Mouse (Mus musculus) cerebellum, postnatal 10 days (tissue): Measurements from ENCODE around the gene Gpr62.
A peak's percentile ranks its signal among the peaks of the same experiment; 100 is the strongest.

Experiments used
- DNase-seq, 2 experiments: peaks; one replicate each; pipeline ENCODE4 v3.0.0; 2021; ENCODE audit warnings: mixed read lengths in 2 of 2

Gene Gpr62

DNA sequence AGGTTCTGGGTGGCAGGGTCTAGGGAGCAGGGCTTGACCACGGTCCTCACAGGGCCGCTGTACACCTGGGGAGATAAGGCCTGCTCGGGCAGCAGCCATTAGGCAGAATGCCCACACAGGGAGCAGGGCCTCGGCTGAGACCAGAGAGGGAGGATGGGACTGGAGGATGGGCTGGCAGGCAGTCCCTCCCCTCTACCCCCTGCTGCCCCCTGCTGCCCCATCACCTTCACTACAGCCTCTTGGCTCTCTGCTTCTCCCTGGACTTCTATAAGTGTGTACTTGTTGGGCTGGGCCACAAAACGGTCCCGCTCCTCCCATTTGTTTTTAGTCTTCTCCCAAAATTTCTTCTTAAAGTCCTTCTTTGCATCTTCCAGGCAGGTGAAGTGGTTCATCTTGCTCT, 8.7 kb upstream of the Gpr62 start:
- peak; percentile 90 for DNase-seq

- peak; percentile 53 to 55 for DNase-seq
These were observed 8.0 kb upstream of the Gpr62 start for GRCm38 (mm10) chr9:106473753-106474105.

- peak; percentile 34 to 42 for DNase-seq
These were observed 7.5 kb upstream of the Gpr62 start for GRCm38 (mm10) chr9:106473081-106473752.

DNA sequence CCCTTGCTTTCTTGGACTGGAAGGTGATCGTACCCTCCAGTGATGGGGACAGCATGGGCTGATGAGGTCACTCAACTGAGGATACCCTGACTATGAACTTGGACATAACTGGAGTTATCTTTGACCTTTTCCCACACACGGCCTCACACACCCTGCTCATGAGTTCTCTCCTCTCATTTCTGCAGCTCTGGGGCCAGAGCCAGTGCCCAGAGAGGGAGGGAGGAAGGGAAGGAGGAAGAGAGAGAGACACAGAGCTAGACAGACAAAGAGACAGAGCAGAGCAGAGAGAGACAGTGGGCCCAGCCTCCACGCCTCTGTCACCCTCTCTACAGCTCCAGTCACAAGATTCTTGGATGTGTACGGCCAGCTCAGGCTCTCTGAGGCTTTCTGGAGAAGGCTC, 6.6 kb upstream of the Gpr62 start:
- no peak for DNase-seq

GRCm38 (mm10) chr9:106471892-106472291, 6.2 kb upstream of the Gpr62 start:
- DNase-seq, result peak; percentile 54 to 60

DNA sequence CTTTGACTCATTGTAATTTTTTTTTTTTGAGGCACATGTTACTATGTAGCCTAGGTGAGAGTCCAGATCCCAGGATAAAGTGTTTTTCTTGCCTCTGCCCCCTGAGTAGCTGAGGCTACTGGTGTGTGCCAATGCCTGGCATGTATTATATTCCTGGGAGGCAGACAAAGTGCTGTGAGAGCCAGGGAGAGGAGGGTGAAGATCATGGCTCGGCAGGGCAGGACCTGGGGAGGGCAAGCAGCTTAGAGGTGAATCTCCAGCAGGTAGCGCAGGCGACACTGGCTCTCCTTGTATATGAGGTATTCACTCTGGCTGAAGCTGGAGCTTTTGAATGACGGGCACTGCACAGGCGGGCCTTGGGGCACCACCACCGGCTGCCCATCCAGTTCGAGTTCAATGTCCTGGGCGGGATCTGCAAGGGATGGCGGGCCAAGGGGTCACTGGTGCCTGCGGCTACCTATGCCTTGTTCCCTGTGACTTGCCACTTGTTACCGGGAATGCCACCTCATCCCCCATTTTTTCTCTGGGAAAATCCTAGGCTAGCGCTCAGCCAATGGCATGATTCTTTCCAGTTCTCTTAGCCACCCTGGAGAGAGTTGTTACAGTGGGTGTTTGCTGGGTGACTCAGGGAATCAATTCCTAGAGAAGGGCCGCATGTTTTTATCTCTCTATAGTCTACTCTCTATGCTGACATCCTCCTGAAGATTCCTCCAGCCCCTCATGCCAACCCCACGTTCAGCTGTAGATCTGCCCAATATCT, 5.4 kb upstream of the Gpr62 start:
- DNase-seq, result peak in 1 of 2 experiments; percentile 11

- DNase-seq, result no peak
These were observed 4.0 kb upstream of the Gpr62 start for GRCm38 (mm10) chr9:106469776-106470175.

GRCm38 (mm10) chr9:106469317-106469716, 3.6 kb upstream of the Gpr62 start:
- DNase-seq, result no peak

- no peak for DNase-seq
These were observed 2.0 kb upstream of the Gpr62 start for GRCm38 (mm10) chr9:106467746-106468145.

GRCm38 (mm10) chr9:106466721-106467120, 983 bp upstream of the Gpr62 start:
- DNase-seq, result no peak

GRCm38 (mm10) chr9:106464751-106465541, 792 bp downstream of the Gpr62 start:
- peak; percentile 93 to 95 for DNase-seq

DNA sequence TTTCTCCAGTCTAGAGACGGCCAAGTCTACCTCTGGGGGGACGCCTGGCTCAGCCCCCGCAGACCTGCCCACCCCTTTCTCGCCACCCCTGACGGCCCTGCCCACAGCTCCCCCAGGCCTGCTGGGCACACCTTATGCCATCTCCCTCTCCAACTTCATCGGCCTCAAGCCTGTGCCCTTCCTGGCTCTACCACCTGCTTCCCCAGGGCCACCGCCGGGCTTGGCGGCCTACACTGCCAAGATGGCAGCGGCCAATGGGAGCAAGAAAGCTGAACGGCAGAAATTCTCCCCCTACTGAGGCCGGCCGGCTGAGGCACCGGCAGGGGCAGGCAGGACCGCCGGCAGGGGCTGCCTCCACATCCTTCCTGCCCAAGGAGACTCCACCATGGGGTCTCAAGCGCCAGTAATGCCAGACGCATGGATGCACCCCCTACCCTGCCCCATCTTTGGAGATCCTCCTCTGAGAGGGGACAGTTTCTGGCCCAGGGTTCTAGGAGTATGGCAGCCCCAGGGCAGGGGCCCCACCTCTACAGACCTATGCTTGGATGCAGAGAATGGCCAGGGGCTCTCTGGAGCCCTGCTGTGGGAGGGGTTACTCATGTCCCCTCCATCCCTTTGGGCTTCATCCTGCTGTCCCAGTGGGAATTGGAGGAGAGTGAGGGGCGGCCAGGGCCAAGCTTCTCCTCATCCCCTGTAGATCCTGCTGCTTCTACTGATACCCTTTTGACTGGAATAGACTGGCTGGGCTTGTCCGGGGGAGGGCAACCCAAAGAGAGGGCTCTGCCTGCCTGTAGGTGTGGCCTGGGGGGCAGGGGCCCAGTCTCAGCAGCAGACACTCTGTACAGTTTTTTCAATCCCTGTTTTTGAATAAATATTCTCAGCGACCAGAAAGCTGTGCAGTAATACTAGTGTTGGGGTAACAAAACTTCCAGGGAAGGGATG, 2.3 kb downstream of the Gpr62 start:
- DNase-seq, result peak; percentile 88 to 94

- DNase-seq, result peak in 1 of 2 experiments; percentile 39
These were observed 3.3 kb downstream of the Gpr62 start for GRCm38 (mm10) chr9:106462430-106462800.

DNA sequence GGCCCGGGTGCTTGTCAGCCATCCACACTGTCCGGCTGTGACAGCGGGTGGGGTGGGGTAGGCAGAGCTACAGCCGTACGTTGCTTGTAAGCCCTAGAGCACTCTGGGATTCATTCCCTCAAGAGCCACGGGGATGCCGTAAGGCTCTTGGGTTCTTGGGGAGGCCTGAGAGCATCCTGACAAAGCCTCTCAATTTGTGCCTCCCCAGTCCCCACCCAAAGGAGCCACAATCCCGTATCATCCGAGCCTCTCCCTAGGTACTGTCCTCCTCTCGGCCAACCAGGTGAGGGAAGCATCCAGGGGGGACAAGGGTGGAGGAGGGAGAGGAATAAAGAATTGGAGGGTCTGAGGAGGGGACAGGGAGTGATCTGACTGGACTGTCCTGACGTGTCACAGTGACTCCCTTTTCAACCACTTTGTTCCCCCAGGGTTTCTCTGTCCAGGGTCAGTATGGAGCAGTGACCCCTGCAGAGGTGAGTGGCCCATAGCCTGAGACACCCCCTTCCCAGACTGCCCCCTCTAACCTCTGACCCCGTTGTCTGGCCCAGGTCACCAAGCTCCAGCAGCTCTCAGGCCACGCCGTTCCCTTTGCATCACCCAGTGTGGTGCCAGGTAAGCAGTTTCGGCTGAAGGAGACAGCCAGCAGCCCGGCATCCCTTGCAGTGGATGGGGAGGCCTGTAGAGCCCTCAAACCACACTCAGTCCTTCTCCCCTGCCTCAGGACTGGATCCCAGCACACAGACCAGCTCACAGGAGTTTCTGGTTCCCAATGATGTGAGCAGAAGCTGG, 3.9 kb downstream of the Gpr62 start:
- DNase-seq, result peak in 1 of 2 experiments; percentile 37

- DNase-seq, result peak in 1 of 2 experiments; percentile 35
These were observed 4.7 kb downstream of the Gpr62 start for GRCm38 (mm10) chr9:106461026-106461415.

GRCm38 (mm10) chr9:106460401-106461025, 5.2 kb downstream of the Gpr62 start:
- peak; percentile 67 to 77 for DNase-seq

- peak in 1 of 2 experiments; percentile 46 for DNase-seq
These were observed 5.8 kb downstream of the Gpr62 start for GRCm38 (mm10) chr9:106459946-106460345.

DNA sequence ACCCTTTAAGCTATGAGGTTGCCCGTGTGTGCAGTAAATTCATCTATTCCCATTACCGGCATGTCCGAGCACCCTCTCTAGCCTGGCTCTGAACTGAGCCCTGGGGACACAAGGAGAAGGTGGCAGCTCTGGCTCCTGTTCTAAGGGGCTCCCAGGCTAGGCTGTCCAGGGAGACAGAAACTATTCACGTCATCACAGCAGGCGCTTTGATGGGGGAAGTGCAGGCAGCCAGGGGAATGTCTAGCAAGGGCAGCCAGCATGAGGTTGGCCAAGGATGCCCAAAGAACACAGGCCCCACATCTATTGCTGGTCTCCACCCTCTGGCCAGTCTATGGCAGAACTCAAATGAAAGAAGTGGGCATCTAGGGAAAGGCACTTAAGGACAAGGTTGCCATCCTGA, 7.8 kb downstream of the Gpr62 start:
- DNase-seq, result peak in 1 of 2 experiments; percentile 56

- DNase-seq, result peak; percentile 65 to 67
These were observed 8.6 kb downstream of the Gpr62 start for GRCm38 (mm10) chr9:106457163-106457559.

- DNase-seq, result peak; percentile 90 to 94
These were observed 9.2 kb downstream of the Gpr62 start for GRCm38 (mm10) chr9:106456325-106457162.
